Mouse (Mus musculus): ENCODE data around the gene Psmb3. TPM values are rescaled to one million over a fixed set of nuclear protein-coding genes. Genes with fewer than 3 reads are reported as not detected.

Psmb3 gene
- polyA plus RNA-seq, 1 experiment from 2014 or later = 474 TPM

DNA sequence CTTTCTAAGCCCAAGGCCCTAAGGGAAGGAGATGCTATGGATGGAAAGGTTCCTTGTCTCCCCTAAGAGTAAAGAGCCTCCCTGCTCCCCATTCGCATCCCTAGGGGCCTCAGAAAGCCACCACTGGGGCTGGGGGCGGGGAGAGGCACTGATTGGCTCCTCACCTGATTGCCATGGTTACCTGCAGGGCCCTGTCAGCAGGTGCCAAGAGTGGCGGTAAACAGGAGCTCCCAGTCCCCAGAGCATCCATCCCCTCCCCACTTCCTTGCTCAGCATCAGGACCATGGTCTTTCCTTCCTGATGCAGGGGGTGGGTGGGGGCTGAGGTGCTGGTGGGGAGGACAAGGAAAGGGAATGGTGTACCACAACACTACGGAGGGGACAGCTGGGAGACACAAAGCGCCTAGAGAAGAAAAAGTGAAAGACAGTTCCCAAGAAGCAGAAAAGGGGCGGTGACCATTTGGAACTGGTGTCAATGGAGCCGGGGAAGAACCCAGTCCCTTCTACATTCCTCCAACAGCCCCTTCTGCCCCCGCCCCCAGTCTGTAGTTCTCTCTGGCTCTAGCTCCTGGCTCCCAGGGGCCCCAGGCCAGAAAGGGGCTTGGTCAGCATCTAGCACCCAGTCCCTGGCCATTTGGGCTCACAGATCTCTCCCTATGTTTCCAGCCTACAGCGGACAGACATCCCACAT is 7.3 kb upstream of the Psmb3 start:
- Histone ChIP-seq H3K4me2 (ENCODE audit: low read depth, low read length) (peak overlapping the region; percentile 34), H3K27me3 (replicated peaks; ENCODE audit: control insufficient read depth, insufficient read depth, low read length) (no peaks in the 10 kb centered on the region), H3K27ac (replicated peaks; ENCODE audit: low read depth, low read length) (peak overlapping the region; percentile 58; the same call in 1 of the 2 replicates), H3K9ac (ENCODE audit: low read depth, low read length) (peak overlapping the region; percentile 35), H3K4me1 (ENCODE audit: control insufficient read depth, insufficient read depth, low read length) (peaks cover 34% of the 10 kb centered on the region), H3K36me3 (ENCODE audit: control insufficient read depth, insufficient read depth, low read length) (peaks cover 26% of the 10 kb centered on the region), H3K4me3 (ENCODE audit: low read depth, low read length) (no peak overlapping the region), H3K9me3 (ENCODE audit: control insufficient read depth, low read length) (no peaks in the 10 kb centered on the region)
- ATAC-seq (ENCODE audit: low read depth) = no peak
- 49% methylated on average over 8 of the region's 9 CpGs for WGBS
- DNase-seq (ENCODE audit: low spot score) = peak; percentile 54

DNA sequence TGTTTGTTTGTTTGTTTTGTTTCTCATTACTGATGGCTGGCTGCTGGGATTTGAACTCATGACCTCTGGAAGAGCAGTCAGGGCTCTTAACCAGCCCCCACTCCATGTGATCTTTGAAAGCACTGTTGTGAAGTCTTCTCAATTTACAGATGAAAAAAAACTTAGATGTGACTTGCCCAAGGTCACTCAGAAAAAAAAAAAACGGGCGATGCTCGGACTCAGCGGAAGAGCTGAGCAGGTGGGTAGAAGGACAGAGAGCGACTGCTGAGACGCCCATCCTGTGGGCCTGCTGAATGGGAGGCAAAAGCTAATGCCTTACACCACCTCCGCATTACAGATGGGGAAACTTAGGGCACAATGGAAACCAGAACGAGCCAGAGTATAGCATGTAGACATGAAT is 6.5 kb upstream of the Psmb3 start:
- no peak for ATAC-seq (ENCODE audit: low read depth)
- Histone ChIP-seq H3K27ac (replicated peaks; ENCODE audit: low read depth, low read length) (no peak overlapping the region), H3K9me3 (ENCODE audit: control insufficient read depth, low read length) (no peaks in the 10 kb centered on the region), H3K4me3 (ENCODE audit: low read depth, low read length) (no peak overlapping the region; the same call in 1 of the 2 replicates), H3K36me3 (ENCODE audit: control insufficient read depth, insufficient read depth, low read length) (peaks cover 18% of the 10 kb centered on the region), H3K9ac (ENCODE audit: low read depth, low read length) (0 out of 2 replicates have a peak overlapping the region, but pooled peaks have one; percentile 0), H3K4me2 (ENCODE audit: low read depth, low read length) (peak overlapping the region; percentile 84; the same call in 1 of the 2 replicates), H3K4me1 (ENCODE audit: control insufficient read depth, insufficient read depth, low read length) (peaks cover 41% of the 10 kb centered on the region), H3K27me3 (replicated peaks; ENCODE audit: control insufficient read depth, insufficient read depth, low read length) (no peaks in the 10 kb centered on the region)
- 51% methylated on average over 8 of the region's 8 CpGs for WGBS
- DNase-seq (ENCODE audit: low spot score) = no peak

DNA sequence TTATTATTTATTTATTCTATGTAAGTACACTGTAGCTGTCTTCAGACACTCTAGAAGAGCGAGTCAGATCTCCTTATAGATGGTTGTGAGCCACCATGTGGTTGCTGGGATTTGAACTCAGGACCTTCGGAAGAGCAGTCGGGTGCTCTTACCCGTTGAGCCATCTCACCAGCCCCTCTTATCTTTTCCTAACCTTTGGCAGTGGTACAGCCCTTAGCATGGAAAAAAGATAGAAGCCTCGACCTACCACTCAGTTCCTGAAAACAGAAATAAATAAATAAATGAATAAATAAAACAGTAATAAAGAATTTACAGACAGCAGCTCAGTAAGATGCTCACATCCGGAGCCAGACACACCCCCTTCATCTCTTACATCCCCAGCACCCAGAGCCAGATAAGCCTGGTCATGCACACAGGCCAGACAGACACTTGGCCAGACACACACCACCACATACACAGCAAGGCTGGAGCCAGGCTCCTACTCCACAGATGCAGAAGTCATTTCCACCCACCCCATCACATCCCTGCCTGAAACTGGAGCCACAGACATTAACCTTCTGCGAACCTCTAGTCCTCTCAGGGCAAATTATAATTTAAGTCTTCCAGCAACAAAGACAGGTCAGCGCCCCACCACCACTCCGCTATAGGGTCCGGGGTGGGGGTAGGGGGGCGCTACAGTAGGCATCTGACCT is 5.9 kb upstream of the Psmb3 start:
- Histone ChIP-seq H3K36me3 (ENCODE audit: control insufficient read depth, insufficient read depth, low read length) (peaks cover 11% of the 10 kb centered on the region; the same call in 1 of the 2 replicates), H3K27ac (replicated peaks; ENCODE audit: low read depth, low read length) (peak overlapping the region; percentile 98), H3K4me1 (ENCODE audit: control insufficient read depth, insufficient read depth, low read length) (peaks cover 41% of the 10 kb centered on the region), H3K4me2 (ENCODE audit: low read depth, low read length) (peak overlapping the region; percentile 84), H3K9me3 (ENCODE audit: control insufficient read depth, low read length) (no peaks in the 10 kb centered on the region), H3K9ac (ENCODE audit: low read depth, low read length) (peak overlapping the region; percentile 94), H3K4me3 (ENCODE audit: low read depth, low read length) (peak overlapping the region; percentile 89), H3K27me3 (replicated peaks; ENCODE audit: control insufficient read depth, insufficient read depth, low read length) (no peaks in the 10 kb centered on the region)
- no peak for DNase-seq (ENCODE audit: low spot score)
- 54% methylated on average over 11 of the region's 11 CpGs for WGBS
- ATAC-seq (ENCODE audit: low read depth) = no peak

DNA sequence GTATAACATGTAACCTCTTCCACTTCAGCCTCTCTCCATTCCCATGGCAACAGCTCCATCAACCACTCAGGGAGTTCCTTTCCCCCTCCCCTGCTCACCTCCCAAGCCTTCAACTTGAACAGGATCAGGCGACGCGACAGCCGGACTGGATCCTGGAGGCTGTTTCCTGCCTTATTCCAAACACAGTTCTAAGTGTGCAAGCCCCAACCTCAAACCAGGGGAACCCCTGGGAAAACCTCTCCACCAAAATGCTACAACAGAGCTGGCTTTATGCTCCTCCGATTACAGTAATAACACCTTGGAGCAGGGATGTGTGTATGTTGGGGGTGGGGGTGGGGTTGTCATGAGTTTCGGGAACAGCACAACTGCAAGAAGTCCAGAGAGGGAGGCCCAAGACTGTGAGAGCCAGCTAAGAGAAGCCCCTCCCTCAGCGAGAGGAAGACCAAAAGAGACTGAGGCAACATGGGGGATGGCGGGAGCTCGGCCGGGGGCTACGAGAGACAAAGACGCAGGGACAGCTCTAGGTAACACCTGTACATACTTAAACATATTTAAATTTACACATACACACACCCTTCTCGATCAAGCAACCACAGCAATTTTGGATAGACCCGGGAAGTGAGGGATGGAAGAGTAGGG is 5.2 kb upstream of the Psmb3 start:
- Histone ChIP-seq H3K9me3 (ENCODE audit: control insufficient read depth, low read length) (no peaks in the 10 kb centered on the region), H3K27me3 (replicated peaks; ENCODE audit: control insufficient read depth, insufficient read depth, low read length) (no peaks in the 10 kb centered on the region), H3K4me1 (ENCODE audit: control insufficient read depth, insufficient read depth, low read length) (peaks cover 41% of the 10 kb centered on the region), H3K4me2 (ENCODE audit: low read depth, low read length) (peak overlapping the region; percentile 84), H3K27ac (replicated peaks; ENCODE audit: low read depth, low read length) (peak overlapping the region; percentile 98), H3K4me3 (ENCODE audit: low read depth, low read length) (peak overlapping the region; percentile 89), H3K36me3 (ENCODE audit: control insufficient read depth, insufficient read depth, low read length) (peaks cover 5% of the 10 kb centered on the region; the same call in 1 of the 2 replicates), H3K9ac (ENCODE audit: low read depth, low read length) (peak overlapping the region; percentile 94)
- no peak for ATAC-seq (ENCODE audit: low read depth)
- DNase-seq (ENCODE audit: low spot score) = peak; percentile 59
- 1% methylated on average over 14 of the region's 14 CpGs for WGBS

DNA sequence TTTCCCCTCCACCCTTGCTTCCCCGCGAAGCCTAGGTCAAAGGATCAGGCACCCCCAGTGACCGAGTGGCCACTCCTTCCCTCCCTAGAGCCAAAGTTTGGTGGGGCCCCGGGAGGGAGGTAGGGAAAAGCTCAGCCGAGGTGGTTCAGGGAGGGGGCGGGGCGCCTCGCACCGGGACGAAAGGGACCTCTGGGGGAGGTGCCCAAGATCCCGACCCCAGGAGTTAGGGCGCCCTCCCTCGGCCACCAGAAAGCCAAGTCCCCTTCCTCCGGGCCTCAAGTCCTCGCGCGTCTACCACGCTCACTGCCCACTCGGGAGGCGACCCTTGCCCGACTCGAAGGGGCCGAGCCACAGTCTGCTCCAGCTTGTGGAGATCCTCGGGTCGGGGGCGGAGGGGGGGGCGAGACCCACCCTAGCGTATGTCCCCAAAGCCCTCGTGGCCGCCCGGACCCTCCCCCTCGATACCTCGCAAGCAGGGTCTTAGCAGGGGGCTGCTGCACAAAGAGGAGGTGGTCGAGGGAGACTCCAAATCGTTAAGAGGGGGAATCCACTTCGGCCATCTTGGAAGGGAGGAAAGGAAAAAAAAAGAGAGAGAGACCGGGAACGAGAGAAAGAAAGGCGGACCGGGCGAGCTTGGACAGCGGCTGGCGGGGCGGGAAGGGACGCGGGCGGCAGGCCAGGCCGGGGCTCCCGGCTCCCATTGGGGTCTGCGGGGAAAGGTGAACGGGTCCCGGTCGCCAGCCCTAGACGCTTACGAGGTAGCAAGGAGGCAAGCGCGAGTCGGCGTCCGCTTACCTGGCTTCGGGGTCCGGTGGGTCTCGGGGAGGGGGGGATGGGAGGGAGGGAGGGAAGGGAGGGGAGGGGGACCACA is 4.2 kb upstream of the Psmb3 start:
- Histone ChIP-seq H3K9ac (ENCODE audit: low read depth, low read length) (peak overlapping the region; percentile 94), H3K4me2 (ENCODE audit: low read depth, low read length) (peak overlapping the region; percentile 84), H3K4me3 (ENCODE audit: low read depth, low read length) (peak overlapping the region; percentile 89), H3K27ac (replicated peaks; ENCODE audit: low read depth, low read length) (peak overlapping the region; percentile 98), H3K27me3 (replicated peaks; ENCODE audit: control insufficient read depth, insufficient read depth, low read length) (no peaks in the 10 kb centered on the region), H3K36me3 (ENCODE audit: control insufficient read depth, insufficient read depth, low read length) (no peaks in the 10 kb centered on the region), H3K4me1 (ENCODE audit: control insufficient read depth, insufficient read depth, low read length) (peaks cover 41% of the 10 kb centered on the region), H3K9me3 (ENCODE audit: control insufficient read depth, low read length) (no peaks in the 10 kb centered on the region)
- ATAC-seq (ENCODE audit: low read depth) (no peak), DNase-seq (ENCODE audit: low spot score) (peak; percentile 84)
- WGBS = under 1% methylated on average over 33 of the region's 63 CpGs

DNA sequence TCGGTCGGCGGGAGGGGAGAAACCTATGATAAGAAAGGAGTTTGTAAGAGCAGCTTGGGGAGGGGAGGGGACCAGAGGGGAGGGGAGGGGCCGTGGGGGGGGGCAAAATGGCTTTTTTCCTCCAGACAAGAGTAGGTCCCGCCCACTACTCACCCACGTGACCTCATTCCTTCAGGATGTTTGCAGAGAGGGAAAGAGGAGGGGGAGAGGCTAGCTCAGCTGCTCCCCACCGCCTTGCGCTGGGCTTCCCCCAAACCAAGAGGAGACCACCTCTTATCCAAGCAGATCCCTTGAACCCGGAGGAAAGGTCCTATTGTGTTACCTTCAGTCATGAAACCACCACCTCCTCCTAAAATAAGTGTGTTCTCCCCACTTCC is 3.6 kb upstream of the Psmb3 start:
- peak overlapping the region; percentile 84 for H3K4me2 ChIP-seq (ENCODE audit: low read depth, low read length)
- peak; percentile 20; the same call in 1 of the 2 replicates for ATAC-seq (ENCODE audit: low read depth)
- H3K27ac ChIP-seq (replicated peaks; ENCODE audit: low read depth, low read length) = peak overlapping the region; percentile 98
- DNase-seq (ENCODE audit: low spot score) = peak; percentile 99
- H3K9ac ChIP-seq (ENCODE audit: low read depth, low read length) = peak overlapping the region; percentile 94
- H3K36me3 ChIP-seq (ENCODE audit: control insufficient read depth, insufficient read depth, low read length) = peaks cover 2% of the 10 kb centered on the region; the same call in 1 of the 2 replicates
- no peaks in the 10 kb centered on the region for H3K27me3 ChIP-seq (replicated peaks; ENCODE audit: control insufficient read depth, insufficient read depth, low read length)
- no peaks in the 10 kb centered on the region for H3K9me3 ChIP-seq (ENCODE audit: control insufficient read depth, low read length)
- 0% methylated on average over 1 of the region's 9 CpGs for WGBS
- H3K4me3 ChIP-seq (ENCODE audit: low read depth, low read length) = peak overlapping the region; percentile 89
- peaks cover 43% of the 10 kb centered on the region for H3K4me1 ChIP-seq (ENCODE audit: control insufficient read depth, insufficient read depth, low read length)

DNA sequence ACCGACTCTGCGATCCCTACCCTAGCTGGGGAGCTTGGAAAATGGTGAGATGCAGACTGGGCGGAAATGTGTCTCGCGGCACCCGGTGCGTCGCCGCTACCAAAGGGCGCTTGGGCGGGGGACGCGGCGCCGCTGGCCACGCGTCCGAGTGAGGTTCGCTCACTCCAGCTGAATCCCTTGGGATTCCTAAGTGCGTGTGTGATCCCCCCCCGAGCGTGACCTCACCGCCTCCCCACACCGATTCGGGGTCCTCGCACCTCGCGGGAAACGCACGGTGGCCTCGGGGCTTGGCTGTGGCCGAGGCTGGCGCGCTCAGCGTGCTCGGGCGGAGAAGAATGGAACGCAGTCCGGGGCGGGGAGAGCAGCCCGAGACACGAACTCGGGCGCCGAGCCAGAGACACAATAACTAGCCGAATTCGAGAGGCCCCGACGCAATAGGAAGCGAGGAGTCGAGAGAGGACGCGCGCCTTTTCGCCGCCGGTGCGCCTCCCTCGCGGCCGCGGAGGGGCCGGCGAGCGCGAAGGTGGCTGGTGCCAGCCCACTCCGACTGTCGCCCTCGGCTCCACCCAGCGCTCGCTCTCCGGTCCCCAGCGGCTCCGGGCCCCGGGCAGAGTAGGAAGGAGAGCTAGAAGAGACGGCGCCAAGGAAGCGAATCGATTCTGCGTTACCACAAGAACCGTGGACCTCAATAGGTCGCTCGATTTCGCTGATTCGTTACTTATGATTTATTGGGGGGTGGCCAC is 3.0 kb upstream of the Psmb3 start, which contains the start of gene Pcgf2:
TSS of gene Pcgf2 (minus strand) at position 495 of the 743 bp plus-strand sequence.
- DNase-seq (ENCODE audit: low spot score) (peak; percentile 94), ATAC-seq (ENCODE audit: low read depth) (peak; percentile 5)
- Histone ChIP-seq H3K9me3 (ENCODE audit: control insufficient read depth, low read length) (no peaks in the 10 kb centered on the region), H3K27me3 (replicated peaks; ENCODE audit: control insufficient read depth, insufficient read depth, low read length) (no peaks in the 10 kb centered on the region), H3K9ac (ENCODE audit: low read depth, low read length) (peak within 1 kb of the TSS; percentile 94), H3K4me1 (ENCODE audit: control insufficient read depth, insufficient read depth, low read length) (peaks cover 37% of the 10 kb centered on the region), H3K4me2 (ENCODE audit: low read depth, low read length) (peak within 1 kb of the TSS; percentile 84), H3K27ac (replicated peaks; ENCODE audit: low read depth, low read length) (peak within 1 kb of the TSS; percentile 98), H3K4me3 (ENCODE audit: low read depth, low read length) (peak within 1 kb of the TSS; percentile 89), H3K36me3 (ENCODE audit: control insufficient read depth, insufficient read depth, low read length) (peaks cover 8% of the 10 kb centered on the region; the same call in 1 of the 2 replicates)
- under 1% methylated on average over 81 of the region's 85 CpGs for WGBS
